Mouse (Mus musculus) v-Abl transformed pro-B cells (cell line): ENCODE results near the gene Plpp6.
"Not testable (repeated sequence)": the region's sequence is repeated elsewhere in the genome, so short reads cannot be mapped to it uniquely, and the experiment has no call there.

Experiments
- in situ Hi-C, 2 experiments: fragments of 400-800 bp; cut with MboI; formaldehyde crosslinking; loops; one replicate each; pipeline ENCODE4 v1.15.1; 2025; ENCODE audit not compliant: unreplicated experiment in 2 of 2

The Plpp6 gene

GRCm38 (mm10) chr19:28974862-28975611, 11.3 kb downstream of the Plpp6 start:
- in situ Hi-C loops, result loop anchor here (5.0 to 25.0 kb wide), 7 partner anchors 82 to 837 kb away; partner anchors contain the start of genes 9930021J03Rik (in 1 of the 2), Jak2 (in 1 of the 2) and Ranbp6 (in 1 of the 2)

DNA sequence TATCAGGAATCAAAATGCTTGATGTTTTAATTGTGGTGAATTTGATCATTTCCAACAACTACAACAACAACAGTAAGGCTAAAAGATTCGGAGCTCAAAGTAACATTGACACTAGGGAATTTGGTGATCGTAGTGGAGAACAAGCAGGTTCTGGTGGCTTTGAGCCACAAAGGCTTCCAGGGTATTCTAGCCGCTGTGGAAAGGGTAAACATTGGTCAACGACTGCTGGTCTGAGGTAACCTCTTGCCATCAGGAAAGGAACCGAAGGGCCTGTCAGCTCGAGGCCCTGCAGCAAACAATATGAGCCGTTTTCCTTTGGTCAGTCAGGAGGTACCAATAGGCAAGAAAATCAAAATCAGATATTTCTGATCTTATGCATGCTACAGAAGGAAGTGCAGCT, 18.9 kb downstream of the Plpp6 start:
- in situ Hi-C loops, result loop anchor here (5.0 to 25.0 kb wide), 3 partner anchors 75 to 830 kb away; partner anchors contain the start of genes 9930021J03Rik (in 1 of the 2) and Ranbp6 (in 1 of the 2)

DNA sequence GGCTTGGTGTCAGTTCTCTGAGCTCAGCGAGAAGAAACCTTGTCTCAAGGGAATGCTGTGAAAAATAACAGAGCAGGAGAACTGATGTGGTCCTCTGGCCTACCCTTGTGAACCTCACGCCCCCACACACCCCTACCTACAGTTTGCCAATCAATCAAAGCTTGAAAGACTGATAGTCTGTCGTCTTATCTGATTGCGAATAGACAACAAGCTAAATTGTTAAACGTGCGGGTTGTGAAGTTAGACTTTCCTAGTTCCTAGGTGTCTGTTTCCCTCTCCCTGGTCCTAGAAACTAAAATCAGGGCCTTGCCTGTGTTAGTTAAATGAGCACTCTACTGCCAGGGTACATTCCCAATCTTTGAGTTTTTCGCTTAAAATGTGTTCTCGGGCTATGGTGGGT, 25.8 kb downstream of the Plpp6 start:
- in situ Hi-C loops, result loop anchor here (5.0 to 25.0 kb wide), 3 partner anchors 263 to 823 kb away; partner anchors contain the start of genes 9930021J03Rik (in 1 of the 2), Jak2 (in 1 of the 2) and Ranbp6 (in 1 of the 2)

DNA sequence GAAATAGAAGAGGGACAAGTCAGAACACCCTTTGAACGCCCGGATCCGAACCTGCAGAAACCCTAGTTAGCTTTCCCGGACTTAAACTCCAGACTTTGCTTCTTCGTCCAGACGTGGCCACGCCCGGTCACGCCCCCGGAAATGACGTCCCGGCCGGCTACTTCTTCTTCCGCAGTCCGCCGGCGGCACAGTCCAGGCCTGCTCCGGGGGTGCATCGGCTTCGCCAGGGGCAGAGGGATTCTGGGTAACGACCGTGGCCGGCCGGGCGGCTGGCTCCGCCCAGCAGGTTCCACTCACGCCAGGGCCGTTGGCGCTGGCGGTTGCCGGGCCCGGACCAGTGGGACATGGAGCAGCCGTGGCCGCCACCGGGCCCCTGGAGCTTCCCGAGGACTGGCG, 26.4 kb downstream of the Plpp6 start, which contains the start of gene Cdc37l1:
Cdc37l1 (plus strand) TSS at position 159 of the 396 bp plus-strand sequence.
- in situ Hi-C loops, result loop anchor here in 1 of 2 experiments (25.0 kb wide), 1 partner anchor 822 kb away; the partner anchor contains the start of genes 9930021J03Rik and Ranbp6

GRCm38 (mm10) chr19:28990590-28991221, 27.0 kb downstream of the Plpp6 start:
- in situ Hi-C loops, result loop anchor here in 1 of 2 experiments (25.0 kb wide), 1 partner anchor 822 kb away; the partner anchor contains the start of genes 9930021J03Rik and Ranbp6

DNA sequence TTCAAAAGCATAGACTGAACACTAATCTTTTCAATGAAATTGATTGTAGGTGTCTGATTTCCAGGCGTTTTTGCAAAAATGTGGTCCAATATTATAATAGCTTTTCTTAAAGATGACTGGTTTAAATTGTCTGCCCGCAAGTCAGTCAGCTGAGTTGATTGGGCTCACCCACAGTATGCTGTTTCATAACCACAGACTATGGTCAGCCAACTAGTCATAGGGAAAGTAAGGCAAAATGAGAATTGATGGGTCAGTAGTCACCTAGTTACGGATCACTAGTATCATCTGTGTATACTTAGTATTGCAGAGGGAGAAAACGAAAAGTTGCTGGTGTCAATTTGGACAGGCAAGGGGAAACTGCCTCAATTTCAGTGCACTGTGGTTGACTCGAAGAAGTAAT, 27.6 kb downstream of the Plpp6 start:
- in situ Hi-C loops, result loop anchor here in 1 of 2 experiments (25.0 kb wide), 1 partner anchor 821 kb away; the partner anchor contains the start of genes 9930021J03Rik and Ranbp6

- in situ Hi-C loops, result loop anchor here in 1 of 2 experiments (5.0 to 25.0 kb wide), 2 partner anchors 47 to 817 kb away; partner anchors contain the start of genes 9930021J03Rik and Ranbp6
Measured at GRCm38 (mm10) chr19:28994870-28995269, 31.1 kb downstream of the Plpp6 start.

DNA sequence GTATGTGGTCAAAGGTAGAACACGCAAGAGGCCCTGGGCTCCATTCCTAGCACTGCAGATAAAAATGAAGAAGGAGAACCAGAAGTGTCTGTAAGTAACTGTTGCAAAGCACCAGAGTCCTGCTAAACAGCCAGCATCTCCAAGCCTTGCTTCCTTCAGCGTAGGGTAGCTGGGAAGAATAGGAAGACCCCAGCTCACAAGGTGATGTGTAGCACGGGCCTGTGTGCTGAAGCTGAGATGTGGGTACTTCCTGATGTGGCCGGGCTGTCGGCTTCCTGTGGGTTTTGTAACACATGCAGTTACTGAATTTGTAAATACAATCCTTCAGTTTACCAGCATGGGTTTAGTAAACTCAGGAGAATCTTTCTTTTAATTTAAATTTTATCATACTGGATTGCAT, 31.6 kb downstream of the Plpp6 start:
- in situ Hi-C loops, result loop anchor here in 1 of 2 experiments (5.0 to 25.0 kb wide), 2 partner anchors 47 to 817 kb away; partner anchors contain the start of genes 9930021J03Rik and Ranbp6

GRCm38 (mm10) chr19:28997976-28998630, 34.4 kb downstream of the Plpp6 start:
- in situ Hi-C loops, result loop anchor here in 1 of 2 experiments (5.0 to 25.0 kb wide), 2 partner anchors 44 to 814 kb away; partner anchors contain the start of genes 9930021J03Rik and Ranbp6

DNA sequence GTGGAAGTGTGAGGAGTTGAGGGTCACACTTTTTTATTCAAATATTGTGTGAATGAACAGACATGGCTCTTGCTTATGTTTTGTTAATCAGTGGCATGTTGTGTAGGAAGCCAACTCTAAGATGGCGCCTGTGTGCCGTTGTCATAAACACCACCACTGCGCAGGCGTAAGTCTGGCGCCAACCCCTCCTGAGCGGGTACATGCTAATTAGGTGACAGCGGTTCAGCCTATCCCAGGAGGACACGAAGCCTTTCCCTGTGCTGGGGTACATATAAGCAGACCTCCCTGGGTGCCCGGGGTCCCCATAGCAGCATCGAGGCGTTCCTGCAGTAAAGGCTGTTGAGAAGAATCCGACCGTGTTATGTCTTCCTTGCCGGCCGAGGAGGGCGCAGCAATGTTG, 36.6 kb downstream of the Plpp6 start:
- in situ Hi-C loops, result not testable (repeated sequence)

DNA sequence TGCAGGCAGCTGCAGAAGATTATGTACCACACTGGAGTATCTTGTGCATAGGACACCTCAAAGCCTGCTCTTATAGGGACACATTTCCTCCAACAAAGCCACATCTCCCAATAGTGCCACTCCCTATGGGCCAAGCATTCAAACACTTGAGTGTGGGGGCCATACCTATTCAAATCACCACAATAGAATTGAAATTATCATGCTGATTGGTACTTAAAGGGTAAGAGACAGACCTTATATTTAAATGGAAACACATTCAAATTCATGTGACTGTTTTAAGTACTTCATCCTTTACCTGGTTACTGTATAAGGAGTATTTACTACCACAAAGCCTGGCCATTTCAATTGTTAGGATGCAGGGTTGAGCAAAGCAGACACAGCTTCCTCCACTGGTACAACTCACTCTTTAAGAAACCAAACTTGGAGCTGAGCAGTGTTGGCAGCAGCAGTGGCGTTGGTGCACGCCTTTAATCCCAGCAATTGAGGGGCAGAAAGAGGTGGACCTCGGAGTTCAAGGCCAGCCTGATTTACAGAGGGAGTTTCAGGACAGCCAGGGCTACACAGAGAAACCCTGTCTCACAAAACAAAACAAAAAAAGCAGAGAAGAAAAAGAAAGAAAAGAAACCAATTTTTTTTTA, 44.4 kb downstream of the Plpp6 start:
- in situ Hi-C loops, result no loop called here

- in situ Hi-C loops, result no loop called here
Measured at GRCm38 (mm10) chr19:29009046-29009445, 45.3 kb downstream of the Plpp6 start.

DNA sequence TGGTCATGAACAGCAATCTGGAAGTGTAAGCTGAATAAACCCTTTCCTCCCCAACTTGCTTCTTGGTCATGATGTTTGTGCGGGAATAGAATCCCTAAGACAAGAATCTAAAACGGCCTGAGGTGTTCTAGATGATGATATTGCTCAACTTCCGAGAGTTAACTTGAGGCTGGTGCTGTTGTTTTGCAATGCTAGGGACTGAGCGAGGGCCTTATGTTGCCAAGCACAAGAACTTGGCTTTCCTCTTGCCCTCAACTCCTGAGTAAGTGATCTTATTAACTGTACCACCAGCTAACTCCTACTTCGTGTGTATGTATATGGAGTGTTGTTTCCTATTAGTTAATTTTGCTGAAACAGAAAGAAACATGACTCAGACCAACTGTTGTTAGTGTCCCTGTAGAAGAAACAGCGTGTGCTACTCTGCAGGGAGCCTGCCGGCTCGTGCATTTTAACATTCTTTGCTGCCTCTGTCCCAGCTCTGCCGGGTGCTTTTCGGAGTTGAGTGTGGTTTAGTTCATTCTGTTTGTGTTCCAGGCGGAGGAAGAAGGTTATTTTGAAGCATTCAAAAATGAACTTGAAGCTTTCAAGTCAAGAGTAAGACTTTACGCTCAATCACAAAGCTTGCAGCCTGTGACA, 47.7 kb downstream of the Plpp6 start:
- in situ Hi-C loops, result no loop called here

- in situ Hi-C loops, result no loop called here
Measured at GRCm38 (mm10) chr19:29014466-29015055, 50.8 kb downstream of the Plpp6 start.

- in situ Hi-C loops, result no loop called here
Measured at GRCm38 (mm10) chr19:29015410-29016203, 51.9 kb downstream of the Plpp6 start.

GRCm38 (mm10) chr19:29016204-29016765, 52.5 kb downstream of the Plpp6 start:
- in situ Hi-C loops, result no loop called here
